Mouse (Mus musculus) lung, embryonic 16.5 days (tissue): Measurements from ENCODE around the gene 1700012B09Rik. TPM values are rescaled to one million over a fixed set of nuclear protein-coding genes. Genes with fewer than 3 reads are reported as not detected.

Experiments used
- ATAC-seq: fragments of 200-750 bp; cut with Nextera tagmentation; 2 replicates; pipeline ENCODE4 v1.8.0; 2017; ENCODE audit warnings: low read depth, mild to moderate bottlenecking, moderate library complexity
- H3K27ac ChIP-seq: fragments of 300-500 bp; sonication (generic); 2 replicates; pipeline ENCODE4 v1.5.1; 2014; ENCODE audit warnings: mild to moderate bottlenecking, control low read depth, low read length
- H3K27me3 ChIP-seq: fragments of 300-500 bp; sonication (generic); 2 replicates; pipeline ENCODE4 v1.6.1; 2014; ENCODE audit warnings: low read depth, low read length, mixed read lengths; ENCODE audit not compliant: control insufficient read depth, insufficient read depth
- H3K36me3 ChIP-seq: fragments of 300-500 bp; sonication (generic); 2 replicates; pipeline ENCODE4 v1.6.1; 2014; ENCODE audit warnings: low read length; ENCODE audit not compliant: control insufficient read depth, insufficient read depth
- H3K4me1 ChIP-seq: fragments of 300-500 bp; sonication (generic); replicated peaks from 2 replicates; pipeline ENCODE4 v1.6.1; 2014; ENCODE audit warnings: low read length, mixed read lengths; ENCODE audit not compliant: control insufficient read depth, insufficient read depth
- H3K4me2 ChIP-seq: fragments of 300-500 bp; sonication (generic); 2 replicates; pipeline ENCODE4 v1.6.1; 2014; ENCODE audit warnings: low read depth, low read length, control low read depth
- H3K4me3 ChIP-seq: fragments of 300-500 bp; sonication (generic); 2 replicates; pipeline ENCODE4 v1.5.1; 2014; ENCODE audit warnings: mild to moderate bottlenecking, low read length, control low read depth
- H3K9ac ChIP-seq: fragments of 300-500 bp; sonication (generic); 2 replicates; pipeline ENCODE4 v1.6.1; 2014; ENCODE audit warnings: low read length, control low read depth
- H3K9me3 ChIP-seq: fragments of 300-500 bp; sonication (generic); 2 replicates; pipeline ENCODE4 v1.6.1; 2016; ENCODE audit warnings: low read length; ENCODE audit not compliant: control insufficient read depth
- WGBS: fragments of 180-500 bp; shearing (Covaris S2); extraction: QIAGEN DNeasy Blood & Tissue Kit; methylation state at CpG from one replicate; pipeline ENCODE4 v1.1.7; 2014; 5-methylcytosine and 5-hydroxymethylcytosine counted together
- polyA plus RNA-seq: library from polyadenylated mRNA; unstranded; fragments of >200 nt; fragmentation: Nextera tagmentation; extraction: Ambion mirVana; gene quantifications from 2 replicates; pipeline ENCODE4 v1.2.1, GENCODE M21; 2015

1700012B09Rik gene
- polyA plus RNA-seq, 1 experiment from 2014 or later, result 7.7 TPM

GRCm38 (mm10) chr9:14740151-14740924 lies 30.5 kb downstream of the 1700012B09Rik start, which contains the start of gene Piwil4:
Gene Piwil4, minus strand, starts transcription at chr9:14740733.
- Histone ChIP-seq H3K27me3 (no peaks in the 10 kb centered on the region; the same call in 1 of the 2 replicates), H3K27ac (no peak within 1 kb of the TSS), H3K9me3 (no peaks in the 10 kb centered on the region), H3K36me3 (no peaks in the 10 kb centered on the region), H3K4me2 (no peak within 1 kb of the TSS), H3K9ac (no peak within 1 kb of the TSS), H3K4me1 (no peaks in the 10 kb centered on the region), H3K4me3 (no peak within 1 kb of the TSS)
- no peak for ATAC-seq
- WGBS, result 76% methylated on average over 19 of the region's 19 CpGs

DNA sequence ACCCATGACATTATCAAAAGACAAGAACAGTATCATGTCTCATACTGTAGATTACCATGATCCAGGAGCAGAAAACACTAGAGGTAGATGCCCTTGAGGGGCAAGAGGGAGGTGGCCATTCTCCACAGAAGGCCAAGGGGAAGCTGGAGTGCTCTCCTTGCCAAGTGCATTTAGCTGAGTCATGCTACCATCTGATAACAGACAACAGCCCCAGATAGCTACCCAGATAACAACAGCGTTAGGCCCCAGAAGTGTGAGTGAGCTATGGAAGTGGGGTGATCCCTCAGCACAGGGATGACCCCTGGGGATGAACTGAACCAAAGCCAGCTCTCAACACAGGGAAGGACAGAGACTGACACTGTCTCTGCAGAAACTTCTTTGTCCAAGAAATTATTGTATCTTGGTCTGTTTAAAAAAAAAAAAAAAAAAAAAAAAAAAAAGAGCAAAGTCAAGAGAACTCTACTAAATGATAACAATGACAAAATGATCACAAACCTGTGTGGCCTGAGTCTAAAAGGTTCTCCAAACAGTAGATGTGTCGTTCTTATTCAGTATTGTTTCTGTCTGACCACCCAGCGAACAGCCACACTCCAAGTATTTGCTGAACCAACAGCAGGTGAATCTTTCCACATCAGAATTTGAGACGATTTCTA lies 31.2 kb downstream of the 1700012B09Rik start:
- ATAC-seq, result no peak
- Histone ChIP-seq H3K4me1 (no peaks in the 10 kb centered on the region), H3K4me3 (no peak overlapping the region), H3K27me3 (no peaks in the 10 kb centered on the region; the same call in 1 of the 2 replicates), H3K27ac (no peak overlapping the region), H3K4me2 (no peak overlapping the region), H3K36me3 (no peaks in the 10 kb centered on the region), H3K9ac (no peak overlapping the region), H3K9me3 (no peaks in the 10 kb centered on the region)
- WGBS, result 52% methylated on average over 4 of the region's 4 CpGs

DNA sequence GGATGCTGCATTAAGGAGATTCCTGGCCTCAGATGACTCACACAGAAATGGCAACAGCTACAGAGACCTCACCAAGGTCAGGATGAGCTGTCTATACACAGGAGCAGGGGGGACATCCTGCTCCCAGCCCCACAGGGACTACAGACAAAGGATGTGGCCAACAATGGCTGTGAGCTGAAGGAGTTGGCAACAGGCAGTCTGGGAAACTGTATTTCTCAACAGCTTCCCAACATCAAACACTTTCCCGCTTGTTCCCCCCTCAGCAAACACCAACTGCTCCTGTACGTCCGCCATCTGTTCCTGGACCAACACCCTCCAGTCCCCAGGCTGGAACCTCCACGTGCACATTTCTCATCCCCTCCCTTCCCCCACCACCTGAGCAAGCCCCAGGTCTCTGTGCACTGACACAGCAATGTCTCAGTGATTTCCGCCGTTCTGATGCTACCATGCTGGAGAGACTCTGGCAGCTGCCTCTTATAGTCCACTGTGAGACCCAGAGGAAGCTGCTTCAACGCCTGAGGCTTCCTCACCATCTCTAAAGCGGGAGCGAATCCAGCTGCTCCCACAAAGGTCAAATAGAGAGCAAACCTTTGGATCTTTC lies 39.8 kb downstream of the 1700012B09Rik start:
- 16% methylated on average over 9 of the region's 9 CpGs for WGBS
- no peak overlapping the region; the same call in 1 of the 2 replicates for H3K4me2 ChIP-seq

DNA sequence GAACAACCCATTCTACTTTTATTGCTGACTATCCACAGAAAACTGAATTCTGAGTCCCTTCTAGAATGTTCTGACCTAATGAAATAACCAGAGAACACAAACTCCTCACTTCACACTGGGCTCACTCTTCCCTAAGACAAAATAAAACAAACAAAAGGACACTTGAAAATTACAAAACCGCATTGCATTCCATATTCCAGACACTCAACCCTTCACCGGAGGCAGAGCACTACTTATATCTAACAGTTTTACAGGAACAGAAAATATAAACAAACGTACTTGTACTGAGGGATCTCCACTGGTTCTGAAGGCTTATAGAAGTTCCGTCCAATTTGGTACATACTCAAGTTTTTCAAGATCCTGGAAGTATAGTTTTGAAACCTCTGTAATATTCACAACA lies 42.5 kb downstream of the 1700012B09Rik start:
- Histone ChIP-seq H3K27me3 (no peaks in the 10 kb centered on the region), H3K27ac (no peak overlapping the region), H3K36me3 (no peaks in the 10 kb centered on the region), H3K4me3 (no peak overlapping the region), H3K4me1 (peaks cover 6% of the 10 kb centered on the region), H3K4me2 (no peak overlapping the region), H3K9ac (no peak overlapping the region), H3K9me3 (no peaks in the 10 kb centered on the region)
- no peak for ATAC-seq
- WGBS, result 31% methylated on average over 4 of the region's 4 CpGs

More for the DNA sequence above, 39.8 kb downstream of the 1700012B09Rik start:
- H3K27ac ChIP-seq, result no peak overlapping the region
- H3K36me3 ChIP-seq, result no peaks in the 10 kb centered on the region
- no peak overlapping the region for H3K4me3 ChIP-seq
- peak; percentile 75 for ATAC-seq
- H3K9ac ChIP-seq, result no peak overlapping the region
- peaks cover 6% of the 10 kb centered on the region for H3K4me1 ChIP-seq
- H3K9me3 ChIP-seq, result no peaks in the 10 kb centered on the region
- no peaks in the 10 kb centered on the region for H3K27me3 ChIP-seq

- H3K4me1 ChIP-seq, result peaks cover 6% of the 10 kb centered on the region
- no peak overlapping the region for H3K27ac ChIP-seq
- H3K4me3 ChIP-seq, result no peak overlapping the region
- H3K27me3 ChIP-seq, result no peaks in the 10 kb centered on the region
- H3K9me3 ChIP-seq, result no peaks in the 10 kb centered on the region
- no peak overlapping the region for H3K4me2 ChIP-seq
- no peak overlapping the region for H3K9ac ChIP-seq
- ATAC-seq, result no peak
- H3K36me3 ChIP-seq, result no peaks in the 10 kb centered on the region
- WGBS, result 73% methylated on average over 4 of the region's 4 CpGs
Measured at GRCm38 (mm10) chr9:14726629-14727028, 44.2 kb downstream of the 1700012B09Rik start.

- peaks cover 4% of the 10 kb centered on the region for H3K4me1 ChIP-seq
- H3K4me3 ChIP-seq, result no peak overlapping the region
- H3K27me3 ChIP-seq, result no peaks in the 10 kb centered on the region
- ATAC-seq, result 0 out of 2 replicates have a peak, but pooled peaks have one; percentile 20
- no peak overlapping the region for H3K4me2 ChIP-seq
- H3K9me3 ChIP-seq, result no peaks in the 10 kb centered on the region
- no peak overlapping the region for H3K27ac ChIP-seq
- no peak overlapping the region for H3K9ac ChIP-seq
- H3K36me3 ChIP-seq, result no peaks in the 10 kb centered on the region
- WGBS, result 72% methylated on average over 6 of the region's 6 CpGs
Measured at GRCm38 (mm10) chr9:14726005-14726404, 44.8 kb downstream of the 1700012B09Rik start.

DNA sequence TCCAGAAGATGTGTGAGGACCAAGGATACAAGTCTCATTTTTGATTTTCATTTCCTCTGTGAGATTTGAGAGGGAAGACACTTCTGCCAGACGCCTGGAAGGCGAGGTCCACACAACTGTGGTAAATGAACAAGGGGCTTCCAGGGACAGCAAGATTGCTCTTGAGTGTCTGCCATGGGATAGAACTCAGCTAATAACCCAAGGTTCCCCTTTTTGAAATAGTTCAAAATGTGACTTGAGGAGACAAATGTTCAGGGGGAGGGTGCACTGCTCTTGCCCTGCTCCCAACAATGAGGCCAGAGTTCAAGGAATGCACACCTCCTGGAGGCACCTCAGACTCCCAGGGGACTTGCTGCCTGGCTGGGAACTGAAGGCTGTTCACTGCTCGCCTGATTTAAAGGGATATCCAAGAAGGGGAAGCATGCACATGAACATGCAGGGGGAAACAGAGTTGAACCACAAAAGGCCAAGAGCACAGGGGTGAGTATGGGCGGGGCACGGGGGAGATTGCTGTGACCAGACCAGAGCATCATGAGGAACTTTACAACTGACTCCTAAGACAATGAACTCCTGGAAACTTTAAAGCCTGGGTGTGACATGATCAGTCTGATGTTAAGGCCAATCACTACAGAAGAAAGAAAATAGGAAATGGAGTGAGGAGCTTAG lies 45.9 kb downstream of the 1700012B09Rik start:
- Histone ChIP-seq H3K9ac (no peak overlapping the region), H3K27me3 (no peaks in the 10 kb centered on the region), H3K9me3 (no peaks in the 10 kb centered on the region), H3K4me3 (no peak overlapping the region), H3K4me2 (no peak overlapping the region), H3K27ac (no peak overlapping the region), H3K36me3 (no peaks in the 10 kb centered on the region), H3K4me1 (no peaks in the 10 kb centered on the region)
- ATAC-seq, result no peak
- 71% methylated on average over 5 of the region's 5 CpGs for WGBS

GRCm38 (mm10) chr9:14721610-14722009 lies 49.2 kb downstream of the 1700012B09Rik start:
- no peak overlapping the region for H3K27ac ChIP-seq
- H3K9ac ChIP-seq, result no peak overlapping the region
- no peak overlapping the region for H3K4me3 ChIP-seq
- H3K36me3 ChIP-seq, result no peaks in the 10 kb centered on the region
- no peaks in the 10 kb centered on the region for H3K9me3 ChIP-seq
- H3K4me2 ChIP-seq, result no peak overlapping the region
- 78% methylated on average over 5 of the region's 5 CpGs for WGBS
- H3K4me1 ChIP-seq, result peaks cover 11% of the 10 kb centered on the region
- no peak for ATAC-seq
- H3K27me3 ChIP-seq, result no peaks in the 10 kb centered on the region

- Histone ChIP-seq H3K9ac (no peak overlapping the region), H3K36me3 (no peaks in the 10 kb centered on the region), H3K9me3 (no peaks in the 10 kb centered on the region), H3K4me3 (no peak overlapping the region), H3K4me2 (no peak overlapping the region), H3K27ac (no peak overlapping the region), H3K27me3 (no peaks in the 10 kb centered on the region), H3K4me1 (peaks cover 11% of the 10 kb centered on the region)
- 59% methylated on average over 2 of the region's 2 CpGs for WGBS
- no peak for ATAC-seq
Measured at GRCm38 (mm10) chr9:14720384-14720783, 50.4 kb downstream of the 1700012B09Rik start.
